Mouse (Mus musculus): Measurements from ENCODE around the gene Zfp60. TPM values are rescaled to one million over a fixed set of nuclear protein-coding genes. Genes with fewer than 3 reads are reported as not detected.

The Zfp60 gene
- polyA plus RNA-seq, 1 experiment from 2014 or later, result 4.8 TPM

DNA sequence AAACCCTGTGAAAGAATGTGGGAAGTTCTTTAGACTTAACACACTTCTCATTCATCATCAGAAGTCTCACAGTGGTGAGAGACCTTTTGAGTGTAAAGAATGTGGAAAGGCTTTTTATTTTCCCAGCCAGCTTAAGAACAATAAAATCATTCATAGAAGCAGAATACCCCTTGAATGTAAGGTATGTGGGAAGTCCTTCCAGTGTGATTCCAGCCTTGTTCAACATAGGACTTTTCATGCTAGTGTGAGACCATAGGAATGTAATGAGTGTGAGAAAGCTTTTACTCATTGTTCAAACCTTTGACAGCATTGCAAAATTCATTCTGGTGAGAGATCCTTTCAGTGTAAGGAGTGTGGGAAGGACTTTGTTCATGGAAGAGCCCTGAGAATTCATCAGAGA lies 63.4 kb downstream of the Zfp60 start:
- H3K36me3 ChIP-seq (replicated peaks), result no peaks in the 10 kb centered on the region
- ATAC-seq (ENCODE audit: insufficient read depth), result no peak

GRCm38 (mm10) chr7:27797906-27798811 lies 67.0 kb downstream of the Zfp60 start:
- no peaks in the 10 kb centered on the region for H3K36me3 ChIP-seq (replicated peaks)
- ATAC-seq (ENCODE audit: insufficient read depth), result no peak
- H3K4me3 ChIP-seq (replicated peaks), result no peak overlapping the region
- H3K4me2 ChIP-seq, result no peak overlapping the region
- H3K27me3 ChIP-seq, result no peaks in the 10 kb centered on the region
- H3K9me3 ChIP-seq (replicated peaks), result no peaks in the 10 kb centered on the region
- WGBS (ENCODE audit: insufficient replicate concordance), result 35% methylated on average over 8 of the region's 8 CpGs
- H3K27ac ChIP-seq (replicated peaks), result no peak overlapping the region
- no peak overlapping the region for H3K9ac ChIP-seq
- no peaks in the 10 kb centered on the region for H3K4me1 ChIP-seq (replicated peaks)

More for the DNA sequence above, 63.4 kb downstream of the Zfp60 start:
- Histone ChIP-seq H3K27me3 (no peaks in the 10 kb centered on the region), H3K9ac (no peak overlapping the region), H3K9me3 (replicated peaks) (no peaks in the 10 kb centered on the region), H3K4me2 (no peak overlapping the region), H3K27ac (replicated peaks) (no peak overlapping the region), H3K4me1 (replicated peaks) (no peaks in the 10 kb centered on the region), H3K4me3 (replicated peaks) (no peak overlapping the region)

DNA sequence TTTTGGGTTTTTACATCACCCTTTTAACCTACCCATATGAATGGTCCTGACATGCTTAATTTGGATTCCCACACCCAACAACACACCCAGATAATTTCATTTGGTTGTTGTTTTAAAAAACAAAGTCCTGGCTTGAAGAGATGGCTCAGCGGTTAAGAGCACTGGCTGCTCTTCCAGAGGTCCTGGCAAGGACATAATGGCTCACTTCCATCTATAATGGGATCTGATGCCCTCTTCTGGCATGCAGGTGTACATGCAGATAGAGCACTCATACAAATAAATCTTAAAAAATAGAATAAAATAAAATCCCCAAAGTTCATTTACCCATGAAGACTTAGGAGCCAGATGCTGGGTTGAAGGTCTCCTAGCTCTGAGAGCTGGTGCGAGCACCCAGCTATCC lies 69.9 kb downstream of the Zfp60 start:
- H3K36me3 ChIP-seq (replicated peaks), result no peaks in the 10 kb centered on the region
- H3K4me1 ChIP-seq (replicated peaks), result peaks cover 11% of the 10 kb centered on the region
- no peak overlapping the region for H3K4me2 ChIP-seq
- no peak for ATAC-seq (ENCODE audit: insufficient read depth)
- H3K27me3 ChIP-seq, result no peaks in the 10 kb centered on the region
- H3K4me3 ChIP-seq (replicated peaks), result no peak overlapping the region
- no peak overlapping the region for H3K27ac ChIP-seq (replicated peaks)
- H3K9me3 ChIP-seq (replicated peaks), result no peaks in the 10 kb centered on the region
- 60% methylated on average over 2 of the region's 2 CpGs for WGBS (ENCODE audit: insufficient replicate concordance)
- H3K9ac ChIP-seq, result no peak overlapping the region

DNA sequence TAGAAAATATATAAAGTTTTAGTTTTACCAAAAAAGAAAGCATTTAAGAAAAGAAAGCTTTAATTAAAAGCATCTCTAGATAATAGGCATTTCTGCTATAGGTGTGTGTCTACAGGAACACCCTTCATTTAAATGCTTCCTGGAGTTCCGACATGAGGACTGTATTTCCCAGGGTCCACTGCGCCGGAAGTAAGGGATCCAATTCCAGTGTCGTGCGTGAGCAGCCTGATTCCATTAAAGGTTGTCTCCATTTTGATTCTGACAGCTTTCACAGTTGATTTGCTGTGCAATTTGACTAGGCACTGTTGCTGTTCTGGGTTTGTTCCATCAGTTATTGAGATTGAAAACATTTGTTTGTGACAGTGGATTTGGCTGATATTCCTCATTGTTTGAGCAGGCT lies 71.8 kb downstream of the Zfp60 start:
- no peaks in the 10 kb centered on the region for H3K27me3 ChIP-seq
- no peak overlapping the region for H3K4me3 ChIP-seq (replicated peaks)
- H3K4me1 ChIP-seq (replicated peaks), result peaks cover 11% of the 10 kb centered on the region
- 65% methylated on average over 5 of the region's 5 CpGs for WGBS (ENCODE audit: insufficient replicate concordance)
- H3K9me3 ChIP-seq (replicated peaks), result no peaks in the 10 kb centered on the region
- H3K4me2 ChIP-seq, result no peak overlapping the region
- H3K36me3 ChIP-seq (replicated peaks), result no peaks in the 10 kb centered on the region; the same call in 1 of the 2 replicates
- no peak for ATAC-seq (ENCODE audit: insufficient read depth)
- H3K9ac ChIP-seq, result no peak overlapping the region
- no peak overlapping the region for H3K27ac ChIP-seq (replicated peaks)

Other genes with a start within 250 kb of the Zfp60 start
- 28.2 and 29.6 TPM in 2 replicates for gene Sertad1, start 244.5 kb upstream of the Zfp60 start, polyA plus RNA-seq (2015; fragmentation: Nextera tagmentation; extraction: Ambion mirVana)
- 0.67 and 0.75 TPM in 2 replicates for gene Prx, start 232.1 kb upstream of the Zfp60 start, polyA plus RNA-seq (2015; fragmentation: Nextera tagmentation; extraction: Ambion mirVana)
- gene Hipk4, start 208.1 kb upstream of the Zfp60 start, polyA plus RNA-seq (2015; fragmentation: Nextera tagmentation; extraction: Ambion mirVana), result 0.10 and 0.16 TPM in 2 replicates
- gene Pld3, start 178.2 kb upstream of the Zfp60 start, polyA plus RNA-seq (2015; fragmentation: Nextera tagmentation; extraction: Ambion mirVana), result 76.3 and 93.4 TPM in 2 replicates
- gene 2310022A10Rik, start 178.2 kb upstream of the Zfp60 start, polyA plus RNA-seq (2015; fragmentation: Nextera tagmentation; extraction: Ambion mirVana), result 15.7 and 17.3 TPM in 2 replicates
- 26.4 and 28.3 TPM in 2 replicates for gene Akt2, start 139.8 kb upstream of the Zfp60 start, polyA plus RNA-seq (2015; fragmentation: Nextera tagmentation; extraction: Ambion mirVana)
- 0.05 TPM in 1 of 2 replicates, not detected in the other for gene Ttc9b, start 77.5 kb upstream of the Zfp60 start, polyA plus RNA-seq (2015; fragmentation: Nextera tagmentation; extraction: Ambion mirVana)
- gene Map3k10, start 56.8 kb upstream of the Zfp60 start, polyA plus RNA-seq (2015; fragmentation: Nextera tagmentation; extraction: Ambion mirVana), result 1.5 TPM in 2 replicates
- gene Zfp607b, start 42.0 kb upstream of the Zfp60 start, polyA plus RNA-seq (2015; fragmentation: Nextera tagmentation; extraction: Ambion mirVana), result 0.38 and 0.91 TPM in 2 replicates
- gene Zfp626, start 75.8 kb downstream of the Zfp60 start, polyA plus RNA-seq (2015; fragmentation: Nextera tagmentation; extraction: Ambion mirVana), result 0.55 and 0.63 TPM in 2 replicates
- 1.5 and 1.6 TPM in 2 replicates for gene Zfp59, start 107.2 kb downstream of the Zfp60 start, polyA plus RNA-seq (2015; fragmentation: Nextera tagmentation; extraction: Ambion mirVana)
- 0.99 and 1.0 TPM in 2 replicates for gene Zfp607a, start 126.1 kb downstream of the Zfp60 start, polyA plus RNA-seq (2015; fragmentation: Nextera tagmentation; extraction: Ambion mirVana)
- 1.1 TPM in 2 replicates for gene Zfp974, start 198.1 kb downstream of the Zfp60 start, polyA plus RNA-seq (2015; fragmentation: Nextera tagmentation; extraction: Ambion mirVana)
- gene Zfp780b, start 247.8 kb downstream of the Zfp60 start, polyA plus RNA-seq (2015; fragmentation: Nextera tagmentation; extraction: Ambion mirVana), result 4.4 and 5.3 TPM in 2 replicates

Measured in liver, embryonic 15.5 days (tissue).